Mouse (Mus musculus) lung, embryonic 15.5 days (tissue): ENCODE measurements around the gene Dgcr6. TPM values are rescaled to one million over a fixed set of nuclear protein-coding genes. Genes with fewer than 3 reads are reported as not detected.
A peak's percentile ranks its signal among the peaks of the same experiment; 100 is the strongest.
"Not testable (repeated sequence)": the region's sequence is repeated elsewhere in the genome, so short reads cannot be mapped to it uniquely, and the experiment has no call there.

Source experiments
- ATAC-seq: fragments of 200-750 bp; cut with Nextera tagmentation; 2 replicates; pipeline ENCODE4 v1.8.0; 2017; ENCODE audit warnings: moderate number of reproducible peaks, borderline replicate concordance; ENCODE audit not compliant: low FRiP score, low TSS enrichment; ENCODE audit errors: extremely low read depth
- H3K27ac ChIP-seq: fragments of 300-500 bp; sonication (generic); 2 replicates; pipeline ENCODE4 v1.5.1; 2015; ENCODE audit warnings: moderate library complexity, mild to moderate bottlenecking, inconsistent platforms
- H3K27me3 ChIP-seq: fragments of 300-500 bp; sonication (generic); 2 replicates; pipeline ENCODE4 v1.6.1; 2015; ENCODE audit warnings: inconsistent platforms
- H3K36me3 ChIP-seq: fragments of 300-500 bp; sonication (generic); 2 replicates; pipeline ENCODE4 v1.6.1; 2015; ENCODE audit warnings: inconsistent platforms
- H3K4me1 ChIP-seq: fragments of 300-500 bp; sonication (generic); 2 replicates; pipeline ENCODE4 v1.6.1; 2015; ENCODE audit warnings: inconsistent platforms
- H3K4me2 ChIP-seq: fragments of 300-500 bp; sonication (generic); 2 replicates; pipeline ENCODE4 v1.6.1; 2015; ENCODE audit warnings: inconsistent platforms, mild to moderate bottlenecking, moderate library complexity
- H3K4me3 ChIP-seq: fragments of 300-500 bp; sonication (generic); 2 replicates; pipeline ENCODE4 v1.5.1; 2015; ENCODE audit warnings: mild to moderate bottlenecking, inconsistent platforms
- H3K9ac ChIP-seq: fragments of 300-500 bp; sonication (generic); 2 replicates; pipeline ENCODE4 v1.6.1; 2015; ENCODE audit warnings: inconsistent platforms
- H3K9me3 ChIP-seq: fragments of 300-500 bp; sonication (generic); 2 replicates; pipeline ENCODE4 v1.6.1; 2016; ENCODE audit warnings: inconsistent platforms
- WGBS: fragments of 180-500 bp; shearing (Covaris S2); methylation state at CpG from one replicate; pipeline ENCODE4 v1.1.7; 2015; 5-methylcytosine and 5-hydroxymethylcytosine counted together
- polyA plus RNA-seq: library from polyadenylated mRNA; unstranded; fragments of >200 nt; fragmentation: Nextera tagmentation; extraction: Ambion mirVana; gene quantifications from 2 replicates; pipeline ENCODE4 v1.2.1, GENCODE M21; 2015

Gene Dgcr6
- 95.5 and 97.9 TPM in 2 replicates for polyA plus RNA-seq

- Histone ChIP-seq H3K9me3 (no peaks in the 10 kb centered on the region), H3K27me3 (peaks cover 7% of the 10 kb centered on the region; the same call in 1 of the 2 replicates), H3K27ac (peak within 1 kb of the TSS; percentile 33; the same call in 1 of the 2 replicates), H3K36me3 (no peaks in the 10 kb centered on the region), H3K4me3 (no peak within 1 kb of the TSS), H3K4me2 (0 out of 2 replicates have a peak within 1 kb of the TSS, but pooled peaks have one; percentile 24), H3K9ac (peak within 1 kb of the TSS; percentile 22; the same call in 1 of the 2 replicates), H3K4me1 (peaks cover 3% of the 10 kb centered on the region)
- WGBS: 11% methylated on average over 11 of the region's 11 CpGs
- peak; percentile 72; the same call in 1 of the 2 replicates for ATAC-seq
Observed at GRCm38 (mm10) chr16:18052731-18053202, at the start of gene Dgcr6. TSS of gene Dgcr6 (plus strand) at chr16:18052860.

GRCm38 (mm10) chr16:18004589-18004988 is 48.1 kb upstream of the Dgcr6 start:
- no peaks in the 10 kb centered on the region for H3K27me3 ChIP-seq
- no peak overlapping the region for H3K4me3 ChIP-seq
- H3K9ac ChIP-seq: no peak overlapping the region
- WGBS: 77% methylated on average over 5 of the region's 5 CpGs
- H3K4me2 ChIP-seq: no peak overlapping the region
- no peaks in the 10 kb centered on the region for H3K36me3 ChIP-seq
- no peaks in the 10 kb centered on the region for H3K9me3 ChIP-seq
- H3K27ac ChIP-seq: no peak overlapping the region
- ATAC-seq: no peak
- H3K4me1 ChIP-seq: no peaks in the 10 kb centered on the region

DNA sequence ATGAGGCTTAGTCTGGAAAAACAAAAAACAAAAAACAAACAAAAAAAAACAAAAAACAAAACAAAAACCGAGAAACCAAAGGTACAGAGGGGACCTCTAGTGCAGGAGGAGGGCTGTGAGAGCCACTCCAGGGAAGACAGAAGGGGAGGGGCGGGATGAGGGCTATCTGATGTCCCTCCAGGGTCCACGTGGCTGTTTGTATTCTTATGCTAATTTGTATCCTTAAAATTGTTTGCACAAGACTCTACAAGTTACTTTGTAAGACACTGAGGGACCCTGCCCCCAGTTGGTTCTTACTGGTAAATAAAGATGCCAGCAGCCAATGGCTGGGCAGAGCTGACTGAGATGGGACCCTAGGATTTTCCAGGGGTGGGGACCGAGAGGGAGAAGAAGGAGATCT is 45.6 kb upstream of the Dgcr6 start:
- Histone ChIP-seq H3K4me3 (no peak overlapping the region), H3K4me1 (no peaks in the 10 kb centered on the region), H3K9ac (no peak overlapping the region), H3K9me3 (no peaks in the 10 kb centered on the region), H3K36me3 (no peaks in the 10 kb centered on the region), H3K4me2 (no peak overlapping the region), H3K27me3 (no peaks in the 10 kb centered on the region), H3K27ac (no peak overlapping the region)
- no peak for ATAC-seq
- WGBS: 37% methylated on average over 4 of the region's 4 CpGs

GRCm38 (mm10) chr16:18011101-18011500 is 41.6 kb upstream of the Dgcr6 start:
- Histone ChIP-seq H3K4me2 (no peak overlapping the region), H3K9me3 (no peaks in the 10 kb centered on the region), H3K4me1 (no peaks in the 10 kb centered on the region), H3K36me3 (no peaks in the 10 kb centered on the region), H3K27me3 (no peaks in the 10 kb centered on the region), H3K9ac (no peak overlapping the region), H3K4me3 (no peak overlapping the region), H3K27ac (no peak overlapping the region)
- 54% methylated on average over 6 of the region's 6 CpGs for WGBS
- ATAC-seq: no peak

- H3K4me2 ChIP-seq, H3K27me3 ChIP-seq, H3K36me3 ChIP-seq, H3K4me1 ChIP-seq, ATAC-seq, H3K4me3 ChIP-seq, H3K9me3 ChIP-seq, H3K9ac ChIP-seq, H3K27ac ChIP-seq: not testable (repeated sequence)
- 58% methylated on average over 4 of the region's 4 CpGs for WGBS
Observed at GRCm38 (mm10) chr16:18016482-18016881, 36.2 kb upstream of the Dgcr6 start.

- H3K27me3 ChIP-seq: no peaks in the 10 kb centered on the region
- no peaks in the 10 kb centered on the region for H3K36me3 ChIP-seq
- ATAC-seq: no peak
- no peak overlapping the region for H3K27ac ChIP-seq
- no peaks in the 10 kb centered on the region for H3K4me1 ChIP-seq
- 47% methylated on average over 8 of the region's 8 CpGs for WGBS
- no peak overlapping the region for H3K4me2 ChIP-seq
- H3K9ac ChIP-seq: no peak overlapping the region
- H3K4me3 ChIP-seq: no peak overlapping the region
- no peaks in the 10 kb centered on the region for H3K9me3 ChIP-seq
Observed at GRCm38 (mm10) chr16:18022780-18023557, 29.7 kb upstream of the Dgcr6 start.

DNA sequence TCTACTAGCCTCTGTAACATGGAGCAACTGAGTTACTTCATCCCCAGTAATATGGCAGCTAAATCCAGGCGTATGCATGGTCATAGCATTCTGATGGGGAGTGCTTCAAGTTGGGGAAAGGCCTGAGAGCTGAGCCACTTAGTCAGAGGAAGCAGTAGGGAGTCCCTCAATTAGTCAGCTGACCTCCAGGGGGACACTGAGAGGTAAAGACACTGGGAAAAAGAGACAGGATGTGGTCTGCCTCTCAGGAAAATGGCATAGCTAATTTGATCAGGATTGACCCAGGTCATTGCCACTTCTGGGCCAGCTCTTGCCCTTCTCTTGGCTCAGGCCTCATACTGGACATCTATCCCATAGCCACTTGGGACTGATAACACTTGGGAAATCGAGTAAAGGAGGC is 25.3 kb upstream of the Dgcr6 start:
- no peak overlapping the region for H3K4me2 ChIP-seq
- H3K9me3 ChIP-seq: no peaks in the 10 kb centered on the region
- WGBS: 44% methylated on average over 2 of the region's 2 CpGs
- H3K27me3 ChIP-seq: no peaks in the 10 kb centered on the region
- no peak for ATAC-seq
- H3K36me3 ChIP-seq: no peaks in the 10 kb centered on the region
- H3K4me1 ChIP-seq: no peaks in the 10 kb centered on the region
- H3K9ac ChIP-seq: no peak overlapping the region
- H3K27ac ChIP-seq: no peak overlapping the region
- H3K4me3 ChIP-seq: no peak overlapping the region

DNA sequence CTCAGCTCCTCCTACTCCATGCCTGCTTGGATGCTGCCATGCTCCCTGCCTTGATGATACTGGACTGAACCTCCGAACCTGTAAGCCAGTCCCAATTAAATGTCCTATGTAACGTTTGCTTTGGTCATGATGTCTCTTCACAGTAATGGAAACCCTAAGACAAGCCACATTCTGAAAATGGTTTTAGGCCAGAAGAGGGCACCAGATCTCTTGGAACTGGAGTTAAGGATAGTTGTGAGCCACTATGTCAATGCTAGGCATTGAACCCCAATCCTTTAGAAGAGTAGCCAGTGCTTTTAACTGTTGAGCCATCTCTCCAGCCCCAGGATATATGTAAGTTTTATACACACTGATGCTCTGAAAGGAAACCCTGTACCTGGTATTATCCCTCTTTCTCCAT is 20.9 kb upstream of the Dgcr6 start:
- no peaks in the 10 kb centered on the region for H3K36me3 ChIP-seq
- no peak overlapping the region for H3K9ac ChIP-seq
- no peak overlapping the region for H3K4me3 ChIP-seq
- H3K4me2 ChIP-seq: no peak overlapping the region
- no peak for ATAC-seq
- no peaks in the 10 kb centered on the region for H3K27me3 ChIP-seq
- 55% methylated on average over 2 of the region's 2 CpGs for WGBS
- no peaks in the 10 kb centered on the region for H3K4me1 ChIP-seq
- no peaks in the 10 kb centered on the region for H3K9me3 ChIP-seq
- H3K27ac ChIP-seq: no peak overlapping the region

DNA sequence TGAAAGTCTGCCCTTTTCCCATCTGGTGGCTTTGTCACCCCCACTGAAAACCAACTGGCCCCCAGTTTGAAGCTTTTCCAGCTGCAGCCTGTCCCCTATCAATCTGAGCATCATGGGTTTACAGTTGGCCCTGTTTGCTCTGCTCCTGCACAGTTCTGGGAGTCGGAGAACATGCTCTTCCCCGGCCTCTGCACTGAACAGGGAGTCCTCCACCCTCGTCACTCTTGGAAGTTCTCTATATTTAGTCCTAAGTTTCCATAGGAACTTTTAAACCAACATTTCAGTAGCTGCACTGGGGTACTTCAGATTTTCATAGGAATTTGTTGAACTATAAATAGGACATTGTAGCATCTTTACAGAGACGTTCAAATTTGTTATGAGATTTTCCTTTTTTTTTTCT is 19.4 kb upstream of the Dgcr6 start:
- no peak overlapping the region for H3K4me2 ChIP-seq
- H3K9me3 ChIP-seq: no peaks in the 10 kb centered on the region
- no peaks in the 10 kb centered on the region for H3K36me3 ChIP-seq
- no peak overlapping the region for H3K27ac ChIP-seq
- no peak overlapping the region for H3K9ac ChIP-seq
- no peak for ATAC-seq
- peaks cover 4% of the 10 kb centered on the region; the same call in 1 of the 2 replicates for H3K27me3 ChIP-seq
- WGBS: 53% methylated on average over 4 of the region's 4 CpGs
- no peak overlapping the region for H3K4me3 ChIP-seq
- H3K4me1 ChIP-seq: no peaks in the 10 kb centered on the region

- Histone ChIP-seq H3K9ac (no peak overlapping the region), H3K27me3 (peaks cover 4% of the 10 kb centered on the region; the same call in 1 of the 2 replicates), H3K36me3 (no peaks in the 10 kb centered on the region), H3K27ac (no peak overlapping the region), H3K9me3 (no peaks in the 10 kb centered on the region), H3K4me2 (no peak overlapping the region), H3K4me3 (no peak overlapping the region), H3K4me1 (no peaks in the 10 kb centered on the region)
- 58% methylated on average over 4 of the region's 4 CpGs for WGBS
- ATAC-seq: no peak
Observed at GRCm38 (mm10) chr16:18034286-18034685, 18.4 kb upstream of the Dgcr6 start.

GRCm38 (mm10) chr16:18036425-18036955 is 16.2 kb upstream of the Dgcr6 start:
- Histone ChIP-seq H3K9me3 (no peaks in the 10 kb centered on the region), H3K27me3 (peaks cover 4% of the 10 kb centered on the region; the same call in 1 of the 2 replicates), H3K4me1 (no peaks in the 10 kb centered on the region), H3K27ac (no peak overlapping the region), H3K4me3 (no peak overlapping the region), H3K4me2 (no peak overlapping the region), H3K9ac (no peak overlapping the region), H3K36me3 (no peaks in the 10 kb centered on the region)
- 22% methylated on average over 16 of the region's 16 CpGs for WGBS
- ATAC-seq: peak; percentile 72

- H3K9me3 ChIP-seq: no peaks in the 10 kb centered on the region
- WGBS: 42% methylated on average over 9 of the region's 9 CpGs
- H3K4me3 ChIP-seq: no peak overlapping the region
- no peaks in the 10 kb centered on the region for H3K4me1 ChIP-seq
- H3K9ac ChIP-seq: no peak overlapping the region
- H3K27me3 ChIP-seq: peaks cover 4% of the 10 kb centered on the region; the same call in 1 of the 2 replicates
- no peak overlapping the region for H3K27ac ChIP-seq
- no peaks in the 10 kb centered on the region for H3K36me3 ChIP-seq
- H3K4me2 ChIP-seq: no peak overlapping the region
- peak; percentile 31; the same call in 1 of the 2 replicates for ATAC-seq
Observed at GRCm38 (mm10) chr16:18037025-18037424, 15.6 kb upstream of the Dgcr6 start.
